Mouse (Mus musculus): ENCODE data around the gene Cdk6.

GRCm38 (mm10) chr5:3420832-3421228 lies 79.5 kb downstream of the Cdk6 start:
- TF ChIP-seq CTCF (IDR thresholded peaks at IDR 0.05; ENCODE audit: control insufficient read depth, insufficient read depth, insufficient read length) (no peak), MAX (IDR thresholded peaks at IDR 0.05) (no peak), MYOD1 (IDR thresholded peaks at IDR 0.05; ENCODE audit: control insufficient read depth, insufficient read length, low read depth) (no peak), MYOG (IDR thresholded peaks at IDR 0.05; ENCODE audit: control insufficient read depth, extremely low read depth, insufficient read length) (no peak), USF1 (IDR thresholded peaks at IDR 0.05; ENCODE audit: low read depth) (no peak), FOSL1 (IDR thresholded peaks at IDR 0.05; ENCODE audit: insufficient read depth, low read length, poor library complexity, severe bottlenecking) (no peak)
